Mouse (Mus musculus) CD8-positive naive resting alpha-beta T cell, adult 2 months (primary cell): ENCODE measurements around the gene Gm44805.
A peak's percentile ranks its signal among the peaks of the same experiment; 100 is the strongest.

ENCODE experiments used
- DNase-seq, 2 experiments: peaks; one replicate each; pipeline ENCODE4 v3.0.0; 2022; ENCODE audit warnings: low read depth in 2 of 2, low spot score in 2 of 2

The Gm44805 gene

DNA sequence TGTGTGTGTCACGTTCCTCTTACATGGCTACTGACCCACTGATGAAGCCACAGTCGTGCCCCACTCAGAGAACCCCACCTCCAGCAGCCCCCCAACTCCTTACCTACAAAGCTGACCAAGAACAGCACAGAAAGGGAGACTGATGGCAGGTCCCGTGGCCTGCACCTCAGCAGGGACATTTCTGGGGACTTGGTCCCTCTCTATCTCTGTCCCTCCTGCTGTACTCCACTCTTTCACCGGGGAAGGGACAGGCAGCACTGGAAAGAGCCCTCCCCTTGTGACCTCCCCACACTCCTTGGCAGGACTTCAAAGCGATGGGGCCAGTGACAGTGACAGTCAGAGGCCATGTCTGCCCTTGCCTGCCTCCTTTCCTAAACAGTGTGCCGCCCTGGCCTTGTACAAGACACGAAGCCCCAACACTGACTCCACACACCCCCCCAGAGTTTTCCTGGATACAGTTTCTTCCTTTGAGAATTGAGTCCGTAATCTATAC, at the start of gene Gm44805, which contains the start of gene Apoc4:
Gene Gm44805 (minus strand): TSS at position 222 of the 493 bp plus-strand sequence.
Gene Apoc4 (minus strand): TSS at position 278 of the 493 bp plus-strand sequence.
- DNase-seq = no peak

DNA sequence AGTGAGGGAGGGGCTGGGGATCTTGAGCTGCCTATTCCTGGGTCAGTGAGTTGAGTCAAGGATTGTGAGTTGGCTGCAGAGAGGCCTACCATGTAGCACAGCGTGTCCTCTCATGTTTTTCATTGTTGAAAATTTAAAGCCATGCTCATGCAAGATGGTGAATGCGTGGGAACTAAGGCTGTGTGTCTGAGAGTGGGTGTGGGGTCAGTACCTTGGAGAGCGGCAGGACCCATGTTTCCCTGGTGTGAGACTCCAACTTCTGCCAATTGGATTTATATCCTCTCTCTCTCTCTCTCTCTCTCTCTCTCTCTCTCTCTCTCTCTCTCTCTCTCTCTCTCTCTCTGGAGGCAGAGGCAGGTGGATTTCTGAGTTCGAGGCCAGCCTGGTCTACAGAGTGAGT, 45.3 kb upstream of the Gm44805 start:
- no peak for DNase-seq

- DNase-seq = no peak
Observed at GRCm38 (mm10) chr7:19724167-19724566, 42.9 kb upstream of the Gm44805 start.

GRCm38 (mm10) chr7:19722754-19723195, 41.6 kb upstream of the Gm44805 start:
- no peak for DNase-seq

GRCm38 (mm10) chr7:19719200-19719599, 38.0 kb upstream of the Gm44805 start:
- no peak for DNase-seq

- DNase-seq = no peak
Observed at GRCm38 (mm10) chr7:19718297-19718952, 37.2 kb upstream of the Gm44805 start.

DNA sequence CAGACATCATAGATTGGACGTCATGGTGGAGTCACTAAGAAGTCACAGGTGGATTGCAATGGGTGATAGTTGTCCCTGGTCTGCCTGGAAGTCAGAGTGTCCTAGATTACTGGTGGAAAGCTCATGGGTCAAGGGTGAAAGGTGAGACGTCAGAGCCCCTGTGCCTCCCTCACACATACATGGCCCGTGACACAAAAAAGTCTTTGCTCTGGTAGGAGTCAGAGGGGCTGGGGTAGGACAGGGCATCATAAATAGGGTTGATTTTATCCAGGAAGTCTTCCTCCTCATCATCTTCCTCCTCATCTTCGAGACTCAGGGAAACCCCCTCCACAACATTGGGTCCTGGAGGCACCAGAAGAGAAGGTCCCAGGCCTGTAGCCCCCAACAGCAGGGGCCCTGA, 36.1 kb upstream of the Gm44805 start:
- DNase-seq = no peak

DNA sequence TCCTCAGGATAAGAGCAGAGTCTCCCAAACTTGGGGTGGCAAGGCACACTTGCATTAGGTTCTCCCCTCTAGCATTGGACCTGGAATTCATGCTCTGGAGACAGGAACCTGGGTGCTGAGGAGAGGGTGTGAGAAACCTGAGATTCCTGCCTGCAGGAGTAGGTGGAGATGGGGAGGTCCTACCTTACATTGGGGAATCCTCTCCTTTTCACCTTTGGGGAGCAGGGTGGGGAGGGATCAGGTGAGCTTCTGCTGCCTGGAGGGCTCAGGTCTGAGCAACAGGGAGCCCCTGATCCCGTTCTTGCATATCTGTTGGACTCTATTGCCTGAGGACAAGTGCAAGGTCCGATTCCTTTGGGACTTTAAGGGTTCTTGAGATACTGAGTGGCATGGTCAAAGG, 35.6 kb upstream of the Gm44805 start:
- DNase-seq = no peak

DNA sequence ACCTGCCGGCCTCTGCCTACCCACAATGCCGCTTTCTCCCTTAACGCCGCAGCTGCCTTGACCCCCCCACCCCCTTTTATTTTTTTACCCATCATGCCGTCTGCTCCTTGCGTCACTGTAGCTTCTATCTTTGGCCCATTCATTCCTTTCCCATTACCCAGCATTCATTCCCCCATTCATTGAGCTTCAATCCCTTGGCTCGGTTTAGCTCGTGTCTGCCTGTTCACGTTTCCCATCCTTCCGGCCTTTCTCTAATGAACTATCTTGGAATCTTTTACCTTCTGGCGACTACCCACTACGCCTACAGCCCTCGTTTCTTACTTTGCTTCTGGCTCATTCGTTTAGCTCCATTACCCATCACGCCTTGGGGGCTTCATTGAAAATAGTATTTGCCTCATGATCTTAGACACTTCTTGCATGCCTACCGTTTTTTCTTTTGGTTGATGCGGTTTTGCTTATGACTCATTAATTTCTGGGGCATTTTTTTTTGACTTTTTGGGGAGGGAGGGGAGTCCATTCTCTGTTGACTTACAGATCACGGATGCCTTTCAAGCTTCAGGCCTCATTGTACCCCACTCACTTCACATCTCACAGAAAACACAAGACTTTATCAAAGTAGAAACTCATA, 34.9 kb upstream of the Gm44805 start:
- DNase-seq = no peak

DNA sequence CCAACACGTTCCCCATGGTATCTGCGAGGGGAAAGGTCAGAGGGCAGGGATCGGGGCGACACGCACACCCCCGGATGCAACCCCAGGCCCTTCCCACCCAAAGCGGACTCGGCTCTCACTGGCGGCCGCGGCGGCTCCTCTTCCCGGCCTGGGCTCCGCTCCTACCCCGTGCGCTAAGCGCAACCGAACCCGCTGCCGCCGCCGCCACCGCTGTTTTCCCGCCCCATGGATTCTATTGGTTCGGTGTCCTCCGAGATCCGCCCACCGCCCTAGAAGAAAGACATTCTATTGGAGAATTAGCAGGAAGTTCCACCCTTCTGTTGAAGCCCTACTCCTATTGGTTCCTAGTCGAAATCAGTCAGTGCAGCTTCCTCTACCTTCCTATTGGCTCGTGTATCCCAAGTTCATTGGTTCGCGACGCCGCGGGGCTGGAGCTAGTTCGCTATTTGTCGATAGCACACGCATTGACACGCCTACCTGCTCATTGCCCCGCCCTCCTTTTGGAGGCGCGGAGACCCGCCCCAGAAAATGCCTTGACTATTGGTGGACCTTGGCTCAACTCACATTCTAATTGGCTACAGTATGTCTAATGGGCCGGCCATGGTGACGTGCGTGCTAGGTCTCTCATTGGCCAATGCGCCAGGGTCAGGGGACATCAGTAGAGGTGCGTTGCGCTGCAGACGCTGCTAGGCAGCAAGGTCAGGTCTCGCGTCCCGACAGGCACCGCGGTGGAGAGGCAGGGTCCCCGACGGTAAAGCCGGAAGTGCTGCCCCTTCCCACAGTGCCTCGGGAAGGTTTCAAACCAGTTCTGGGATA, 34.2 kb upstream of the Gm44805 start, which contains the start of gene Tomm40:
Gene Tomm40 (minus strand): TSS at position 200 of the 816 bp plus-strand sequence.
- peak; percentile 98 for DNase-seq

DNA sequence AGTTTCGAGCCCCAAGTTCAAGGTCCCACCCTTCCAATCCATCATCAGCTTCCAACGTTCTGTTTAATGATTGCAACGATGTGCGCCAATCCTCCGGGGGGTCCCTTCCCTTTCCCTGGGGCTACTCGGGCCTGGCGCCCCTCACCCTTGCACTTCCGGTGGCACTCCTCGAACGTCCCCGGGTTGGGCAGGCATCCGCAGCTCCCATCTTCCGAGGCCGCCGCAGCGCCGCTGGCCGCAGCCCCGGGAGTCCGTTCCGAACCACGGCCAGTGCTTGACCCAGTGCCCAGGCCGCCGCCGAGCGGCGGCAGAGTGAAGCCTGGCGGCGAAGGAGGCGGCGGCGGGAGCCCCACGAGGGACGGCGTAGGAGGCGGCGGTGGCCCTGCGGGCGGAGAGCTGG, 33.6 kb upstream of the Gm44805 start:
- DNase-seq = no peak

- DNase-seq = no peak
Observed at GRCm38 (mm10) chr7:19713598-19713997, 32.4 kb upstream of the Gm44805 start.

- peak in 1 of 2 experiments; percentile 29 for DNase-seq
Observed at GRCm38 (mm10) chr7:19713196-19713595, 32.0 kb upstream of the Gm44805 start.

GRCm38 (mm10) chr7:19712414-19712813, 31.2 kb upstream of the Gm44805 start:
- DNase-seq = no peak

DNA sequence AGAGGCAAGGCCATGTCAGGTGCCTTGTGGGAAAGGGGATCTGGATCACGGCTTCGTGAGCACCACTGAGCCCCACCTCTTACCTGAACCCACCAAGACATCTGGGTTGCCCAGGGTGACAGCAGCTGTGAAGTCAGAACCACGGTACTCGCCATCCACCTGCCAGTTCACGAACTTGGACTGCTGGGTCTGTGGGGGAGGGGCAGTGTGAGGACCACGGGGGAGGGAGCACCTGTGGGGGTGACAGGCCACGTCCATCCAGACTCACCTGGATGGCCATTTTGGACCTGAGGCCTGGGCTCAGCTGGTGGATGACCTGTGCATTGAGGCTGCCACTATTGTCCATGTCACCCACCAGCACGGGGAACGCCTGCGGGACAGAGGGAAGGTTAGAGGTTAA, 29.4 kb upstream of the Gm44805 start:
- no peak for DNase-seq

DNA sequence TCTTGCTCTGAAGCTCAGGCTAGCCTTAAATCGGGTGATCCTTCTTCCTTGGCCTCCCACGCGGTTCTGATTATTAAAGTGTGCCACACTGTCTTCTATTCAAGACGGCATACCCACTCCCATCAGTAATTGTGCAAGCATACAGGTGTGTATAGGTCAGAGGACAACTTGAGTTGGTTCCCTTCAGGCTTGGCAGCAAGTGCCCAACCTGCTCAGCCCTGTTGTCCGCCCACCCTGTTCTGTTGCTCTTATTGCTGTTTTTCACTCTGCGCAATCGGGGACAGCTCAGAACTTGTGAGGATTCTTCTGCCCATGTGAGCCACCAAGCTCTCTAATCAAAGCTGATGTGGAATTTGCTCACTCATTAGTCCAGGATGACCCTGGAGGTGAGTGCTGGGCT, 24.0 kb upstream of the Gm44805 start:
- no peak for DNase-seq

DNA sequence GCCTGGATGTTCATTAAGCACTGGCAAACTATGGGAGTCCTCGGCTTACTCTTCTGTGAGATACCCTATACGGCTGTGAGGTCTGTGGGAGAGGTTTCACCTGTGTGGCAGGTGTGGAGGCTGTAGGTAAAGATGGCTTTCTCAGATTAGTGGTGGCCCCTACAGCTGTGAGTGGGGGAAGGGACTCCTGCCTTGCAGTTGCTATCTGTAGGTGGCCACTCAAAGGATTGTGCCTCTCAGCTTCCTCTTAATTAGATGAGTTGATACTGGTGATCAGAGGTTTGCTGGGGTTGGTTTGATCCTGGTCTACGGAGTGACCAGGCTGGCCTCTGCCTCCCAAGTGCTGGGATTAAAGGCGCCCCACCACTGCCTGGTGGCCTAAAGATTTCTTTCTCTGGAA, 23.3 kb upstream of the Gm44805 start:
- no peak for DNase-seq

- no peak for DNase-seq
Observed at GRCm38 (mm10) chr7:19702859-19703555, 21.8 kb upstream of the Gm44805 start.

DNA sequence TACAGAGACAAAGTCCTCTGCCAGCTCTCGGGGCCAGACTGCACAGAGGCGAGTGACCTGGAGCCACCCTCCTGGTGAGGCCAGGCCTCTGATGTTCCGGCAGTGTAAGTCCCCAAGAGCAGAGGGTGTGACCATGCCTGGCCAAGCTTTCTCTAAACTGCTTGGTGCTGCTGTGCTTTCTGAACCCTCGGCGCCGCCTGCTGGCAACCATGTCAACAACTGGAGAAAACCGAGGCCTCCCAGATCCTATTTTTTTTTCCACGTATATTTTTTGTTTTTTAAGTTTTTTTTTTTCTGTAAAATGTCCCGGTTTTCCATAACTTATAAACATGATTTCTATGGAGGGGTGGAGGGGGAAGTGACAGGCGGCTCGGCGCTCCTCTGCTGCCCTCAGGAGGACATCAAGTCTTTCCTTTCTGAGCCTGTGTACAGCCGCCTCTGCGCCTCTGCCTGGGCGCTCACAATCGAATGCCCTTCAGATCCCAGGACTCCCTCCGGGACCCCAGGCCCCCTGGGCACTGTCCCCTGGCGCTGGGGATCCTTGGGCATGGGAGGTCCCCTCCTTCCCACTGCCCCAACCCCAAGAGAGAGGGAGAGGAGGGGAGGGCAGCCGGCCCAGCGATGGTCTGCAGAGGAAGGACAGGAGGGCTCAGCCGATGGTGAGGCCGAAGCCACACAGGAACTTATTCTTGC, 20.0 kb upstream of the Gm44805 start:
- DNase-seq = no peak

GRCm38 (mm10) chr7:19700299-19701068, 19.3 kb upstream of the Gm44805 start:
- no peak for DNase-seq
